Mouse (Mus musculus) lung, adult 2 months (tissue): ENCODE measurements at regions not wholly inside any gene's neighbourhood (a gene's known extent, or its start where the extent isn't known, plus 50 kb on each side); places are given as distances from the start of the nearest gene placed in this dataset.

Experiments used
- CTCF ChIP-seq: fragments of 200-500 bp; IDR thresholded peaks from 2 replicates; pipeline ENCODE4 v1.5.1; 2011; ENCODE audit warnings: mild to moderate bottlenecking, low read length, control low read depth; ENCODE audit not compliant: insufficient read depth
- POLR2A ChIP-seq: fragments of 200-500 bp; IDR thresholded peaks from 2 replicates; pipeline ENCODE4 v1.6.1; 2011; ENCODE audit warnings: low read depth, mild to moderate bottlenecking, control low read depth, low read length, borderline replicate concordance; ENCODE audit errors: extremely low read depth

- TF ChIP-seq POLR2A (0 out of 2 replicates have a peak, but pooled peaks have one; percentile 7), CTCF (no peak)
Measured at GRCm38 (mm10) chr4:55650186-55650585, 117.9 kb upstream of the Klf4 start.
